Mouse (Mus musculus): ENCODE measurements around the gene Hils1. TPM values are rescaled to one million over a fixed set of nuclear protein-coding genes. Genes with fewer than 3 reads are reported as not detected.
A peak's percentile ranks its signal among the peaks of the same experiment; 100 is the strongest.
"Not testable (repeated sequence)": the region's sequence is repeated elsewhere in the genome, so short reads cannot be mapped to it uniquely, and the experiment has no call there.

Hils1 gene
- total RNA-seq, 2 experiments from 2014 or later: not detected

- no peak for DNase-seq (ENCODE audit: low spot score in 2 of 2)
Observed at GRCm38 (mm10) chr11:94952169-94952568, 15.2 kb upstream of the Hils1 start.

- no peak for DNase-seq (ENCODE audit: low spot score in 2 of 2)
Observed at GRCm38 (mm10) chr11:94955103-94955502, 12.3 kb upstream of the Hils1 start.

- no peak for DNase-seq (ENCODE audit: low spot score in 2 of 2)
Observed at GRCm38 (mm10) chr11:94957693-94958064, 9.7 kb upstream of the Hils1 start.

- peak in 1 of 2 experiments; percentile 39 for DNase-seq (ENCODE audit: low spot score in 2 of 2)
Observed at GRCm38 (mm10) chr11:94958065-94958858, 9.1 kb upstream of the Hils1 start.

- no peak for DNase-seq (ENCODE audit: low spot score in 2 of 2)
Observed at GRCm38 (mm10) chr11:94962534-94963101, 4.8 kb upstream of the Hils1 start.

- DNase-seq (ENCODE audit: low spot score in 2 of 2): no peak
Observed at GRCm38 (mm10) chr11:94968187-94968586, 794 bp downstream of the Hils1 start.

GRCm38 (mm10) chr11:94969709-94970108, 2.3 kb downstream of the Hils1 start:
- DNase-seq (ENCODE audit: low spot score in 2 of 2): not testable (repeated sequence)

GRCm38 (mm10) chr11:94970210-94970943, 3.0 kb downstream of the Hils1 start:
- DNase-seq (ENCODE audit: low spot score in 2 of 2): peak in 1 of 2 experiments; percentile 89

GRCm38 (mm10) chr11:94971895-94972615, 4.7 kb downstream of the Hils1 start:
- no peak for DNase-seq (ENCODE audit: low spot score in 2 of 2)

- no peak for DNase-seq (ENCODE audit: low spot score in 2 of 2)
Observed at GRCm38 (mm10) chr11:94972887-94973286, 5.5 kb downstream of the Hils1 start.

- DNase-seq (ENCODE audit: low spot score in 2 of 2): no peak
Observed at GRCm38 (mm10) chr11:94973313-94973712, 5.9 kb downstream of the Hils1 start.

- no peak for DNase-seq (ENCODE audit: low spot score in 2 of 2)
Observed at GRCm38 (mm10) chr11:94974951-94975350, 7.6 kb downstream of the Hils1 start.

- no peak for DNase-seq (ENCODE audit: low spot score in 2 of 2)
Observed at GRCm38 (mm10) chr11:94976199-94976598, 8.8 kb downstream of the Hils1 start, which contains the start of gene Sgca. TSS of gene Sgca (minus strand) at chr11:94976327.

- DNase-seq (ENCODE audit: low spot score in 2 of 2): no peak
Observed at GRCm38 (mm10) chr11:94978178-94978915, 11.0 kb downstream of the Hils1 start.

GRCm38 (mm10) chr11:94978947-94979346, 11.6 kb downstream of the Hils1 start:
- DNase-seq (ENCODE audit: low spot score in 2 of 2): peak; percentile 98

- DNase-seq (ENCODE audit: low spot score in 2 of 2): no peak
Observed at GRCm38 (mm10) chr11:94979462-94980179, 12.2 kb downstream of the Hils1 start.

- no peak for DNase-seq (ENCODE audit: low spot score in 2 of 2)
Observed at GRCm38 (mm10) chr11:94985140-94985539, 17.7 kb downstream of the Hils1 start.

- no peak for DNase-seq (ENCODE audit: low spot score in 2 of 2)
Observed at GRCm38 (mm10) chr11:94985822-94986221, 18.4 kb downstream of the Hils1 start.

- no peak for DNase-seq (ENCODE audit: low spot score in 2 of 2)
Observed at GRCm38 (mm10) chr11:94986435-94986834, 19.0 kb downstream of the Hils1 start.

- no peak for DNase-seq (ENCODE audit: low spot score in 2 of 2)
Observed at GRCm38 (mm10) chr11:94987341-94987740, 19.9 kb downstream of the Hils1 start.

Measured in layer of hippocampus, adult 18-20 months (tissue).